Mouse (Mus musculus) induced T-regulatory cell, adult 2 months (primary cell): Measurements from ENCODE around the gene Ccdc51.

Experiments used
- DNase-seq: peaks from one replicate; pipeline ENCODE4 v3.0.0-alpha.2; 2012; ENCODE audit warnings: low read depth

The Ccdc51 gene

DNA sequence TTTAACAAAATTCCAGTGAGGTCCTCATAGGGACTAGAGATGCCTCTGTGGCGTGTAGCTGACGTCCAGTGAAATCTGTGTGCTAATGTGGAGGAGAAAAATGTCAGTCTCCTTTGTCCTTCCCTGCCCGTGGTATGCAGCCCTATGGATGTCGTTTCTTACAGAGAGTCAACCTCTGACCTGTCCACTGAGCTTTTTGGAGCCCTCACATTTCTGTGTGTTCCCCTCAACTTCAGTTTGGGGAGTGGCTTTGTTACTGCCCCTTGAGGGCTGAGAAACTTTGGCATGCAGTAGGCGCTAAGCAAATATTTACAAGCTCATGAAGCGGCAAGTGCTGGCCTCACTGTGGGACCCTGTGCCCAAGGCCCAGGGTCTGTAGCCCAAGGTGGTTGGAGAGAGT is 15.0 kb downstream of the Ccdc51 start:
- DNase-seq = no peak

GRCm38 (mm10) chr9:109097831-109098230 is 15.5 kb downstream of the Ccdc51 start:
- no peak for DNase-seq

- DNase-seq = no peak
Observed at GRCm38 (mm10) chr9:109098366-109098765, 16.1 kb downstream of the Ccdc51 start.

GRCm38 (mm10) chr9:109098969-109099368 is 16.7 kb downstream of the Ccdc51 start:
- no peak for DNase-seq

GRCm38 (mm10) chr9:109100307-109100928 is 18.1 kb downstream of the Ccdc51 start:
- DNase-seq = no peak

DNA sequence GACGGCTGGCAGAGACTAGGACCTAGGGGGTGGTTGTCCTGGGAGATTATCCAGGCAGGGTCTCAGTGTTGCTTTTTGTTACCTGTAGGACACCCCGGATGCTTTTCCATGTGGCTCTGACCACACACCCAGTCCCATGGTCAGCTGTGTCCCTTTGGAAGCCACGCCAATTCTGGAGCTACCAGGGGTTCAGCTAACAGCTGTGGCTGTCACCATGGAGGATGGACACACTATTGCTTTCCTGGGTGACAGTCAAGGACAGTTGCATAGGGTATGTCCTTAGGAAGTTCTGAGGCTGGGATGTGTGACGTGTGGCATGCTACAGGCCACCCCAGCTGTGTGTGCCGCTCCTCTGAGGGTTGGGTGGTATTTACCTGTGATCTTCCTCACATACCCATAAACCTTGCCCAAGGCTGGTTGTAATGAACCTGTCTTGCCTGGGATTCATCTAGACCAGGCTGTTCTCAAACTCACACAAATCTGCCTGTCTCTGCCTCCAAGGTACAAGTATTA is 19.7 kb downstream of the Ccdc51 start:
- no peak for DNase-seq

DNA sequence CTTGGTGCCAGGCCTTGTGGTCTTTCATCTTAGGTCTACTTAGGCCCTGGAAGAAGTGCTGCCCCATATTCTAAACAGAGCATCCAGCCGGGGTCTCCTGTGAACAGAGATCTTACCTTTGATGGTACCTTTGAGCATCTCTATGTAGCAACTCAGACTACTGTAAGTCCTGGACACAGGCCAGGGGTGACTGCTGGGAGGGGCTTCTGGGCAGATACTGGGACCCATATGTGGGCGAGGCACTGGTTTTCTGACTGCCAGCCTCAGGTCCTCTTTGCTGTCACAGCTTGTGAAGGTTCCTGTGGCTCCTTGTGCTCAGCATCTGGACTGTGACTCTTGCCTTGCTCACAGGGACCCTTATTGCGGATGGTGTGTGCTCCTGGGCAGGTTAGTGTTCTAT is 20.2 kb downstream of the Ccdc51 start:
- no peak for DNase-seq

DNA sequence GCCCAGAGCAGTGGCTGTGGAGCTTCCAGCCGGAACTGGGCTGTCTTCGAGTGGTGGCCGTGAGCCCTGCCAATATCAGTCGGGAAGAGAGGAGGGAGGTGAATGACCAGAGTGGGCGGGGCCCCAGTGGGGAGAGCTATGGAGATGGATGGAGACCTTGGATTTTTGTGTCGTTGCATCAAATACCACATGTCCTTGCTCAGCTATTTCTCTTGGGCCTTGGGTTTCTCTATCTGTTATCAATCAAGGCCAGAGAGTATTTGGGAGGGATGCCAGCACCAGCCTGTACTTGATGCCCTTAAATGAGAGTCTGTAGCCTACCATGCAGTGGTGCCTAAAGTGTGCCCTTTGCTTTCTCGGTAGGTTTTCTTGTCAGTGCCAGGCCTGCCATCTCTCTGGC is 21.0 kb downstream of the Ccdc51 start:
- DNase-seq = no peak

GRCm38 (mm10) chr9:109104083-109104482 is 21.8 kb downstream of the Ccdc51 start:
- DNase-seq = no peak

- DNase-seq = no peak
Observed at GRCm38 (mm10) chr9:109105011-109105410, 22.7 kb downstream of the Ccdc51 start.

DNA sequence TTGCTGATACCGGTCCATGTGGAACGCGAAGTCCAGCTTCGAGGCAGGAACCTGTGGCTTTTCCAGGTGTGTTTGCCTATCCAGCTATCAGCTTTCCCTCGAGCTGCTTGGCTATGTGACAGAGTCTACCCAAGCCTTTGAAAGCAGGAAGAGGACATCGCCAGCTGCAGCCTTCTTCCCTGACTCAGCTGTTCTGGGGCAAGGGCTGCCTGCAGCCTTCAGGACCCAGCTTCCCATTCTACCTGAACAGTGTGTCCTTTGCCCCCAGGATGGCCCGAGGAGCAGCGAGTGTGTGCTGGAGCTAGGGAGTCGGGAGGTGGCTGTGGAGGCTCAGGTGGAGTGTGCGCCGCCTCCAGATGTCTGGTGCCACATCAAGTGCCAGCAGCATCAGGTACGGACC is 23.4 kb downstream of the Ccdc51 start:
- no peak for DNase-seq

GRCm38 (mm10) chr9:109107341-109107740 is 25.0 kb downstream of the Ccdc51 start:
- DNase-seq = no peak

DNA sequence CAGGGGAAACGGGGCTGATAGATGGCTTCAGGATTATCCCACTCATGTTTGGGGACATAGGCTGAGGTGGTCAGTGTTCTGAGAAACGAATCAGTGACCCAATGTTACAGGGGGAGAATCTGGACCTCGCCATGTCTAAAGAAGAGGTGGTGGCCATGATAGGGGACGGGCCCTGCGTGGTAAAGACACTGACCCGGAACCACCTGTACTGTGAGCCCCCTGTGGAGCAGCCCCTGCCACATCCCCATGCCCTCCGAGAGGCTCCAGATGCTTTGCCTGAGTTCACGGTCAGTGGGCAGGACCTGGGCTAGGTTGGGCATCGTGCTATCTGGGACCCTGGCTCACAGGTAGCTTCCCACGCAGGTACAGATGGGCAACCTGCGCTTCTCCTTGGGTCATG is 27.9 kb downstream of the Ccdc51 start:
- DNase-seq = no peak

GRCm38 (mm10) chr9:109111101-109111500 is 28.8 kb downstream of the Ccdc51 start:
- no peak for DNase-seq

DNA sequence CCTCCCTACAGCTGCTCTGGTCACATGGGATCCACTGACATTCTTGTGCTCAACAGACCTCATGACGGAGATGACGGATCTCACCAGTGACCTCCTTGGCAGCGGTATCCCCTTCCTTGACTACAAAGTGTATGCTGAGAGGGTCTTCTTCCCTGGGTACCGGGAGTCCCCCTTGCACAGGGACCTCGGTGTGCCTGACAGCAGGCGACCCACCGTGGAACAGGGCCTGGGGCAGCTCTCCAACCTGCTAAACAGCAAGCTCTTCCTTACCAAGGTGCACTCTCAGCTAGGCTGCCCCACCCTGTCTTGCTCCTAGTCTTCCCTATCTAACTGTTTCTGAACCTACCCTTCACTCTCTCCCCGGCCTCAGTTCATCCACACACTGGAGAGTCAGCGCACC is 29.3 kb downstream of the Ccdc51 start:
- no peak for DNase-seq

DNA sequence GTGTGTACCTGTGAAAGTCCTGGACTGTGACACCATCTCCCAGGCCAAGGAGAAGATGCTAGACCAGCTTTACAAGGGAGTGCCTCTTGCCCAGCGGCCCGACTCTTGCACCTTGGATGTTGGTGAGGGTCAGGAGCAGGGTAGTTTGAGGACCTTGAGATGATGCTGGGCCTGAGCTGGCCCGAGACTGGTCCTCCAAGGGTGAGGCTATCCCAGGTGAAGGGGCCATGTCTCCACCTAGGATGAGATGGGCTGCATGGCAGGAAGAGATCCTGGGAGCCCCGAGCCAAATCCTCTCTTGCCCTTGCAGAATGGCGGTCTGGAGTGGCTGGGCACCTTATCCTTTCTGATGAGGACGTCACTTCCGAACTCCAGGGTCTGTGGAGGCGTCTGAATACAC is 31.0 kb downstream of the Ccdc51 start:
- DNase-seq = no peak

- no peak for DNase-seq
Observed at GRCm38 (mm10) chr9:109114276-109114675, 32.0 kb downstream of the Ccdc51 start.

DNA sequence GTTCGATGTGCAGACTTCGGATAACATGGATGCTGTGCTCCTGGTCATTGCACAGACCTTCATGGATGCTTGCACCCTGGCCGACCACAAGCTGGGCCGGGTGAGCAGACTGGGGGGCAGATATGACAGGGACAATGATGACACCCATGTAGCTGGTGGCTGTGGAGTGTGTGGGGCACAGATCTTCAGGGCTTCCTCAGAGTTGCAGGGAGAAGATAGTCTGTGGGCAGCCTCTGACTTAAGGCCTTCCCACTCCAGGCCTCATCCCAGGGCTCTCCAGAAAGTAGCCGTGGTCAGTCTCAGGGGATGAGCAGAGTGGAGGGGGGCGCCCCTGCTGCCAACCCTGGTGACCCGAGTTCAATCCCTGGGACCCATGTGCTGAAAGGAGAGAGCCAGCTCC is 32.6 kb downstream of the Ccdc51 start:
- no peak for DNase-seq

DNA sequence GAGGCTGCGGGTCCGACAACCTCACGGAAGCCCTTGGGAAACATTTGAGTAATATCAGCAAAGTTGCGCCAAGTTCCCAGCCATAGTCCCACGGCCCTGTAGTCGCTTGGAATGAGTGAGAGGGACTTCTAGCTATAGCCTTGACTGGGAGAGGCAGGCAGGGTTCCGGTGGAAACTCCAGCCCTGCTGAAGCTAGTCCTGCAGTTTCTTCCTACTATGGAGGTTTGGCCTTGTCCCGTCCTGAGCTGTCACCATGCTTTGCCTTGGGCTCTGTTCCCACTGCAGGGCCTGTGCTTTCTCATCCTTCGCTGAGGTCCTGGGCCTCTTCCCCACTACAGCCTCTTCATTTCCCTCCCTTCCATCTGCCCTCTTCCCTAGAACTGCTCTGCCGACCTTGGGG is 33.9 kb downstream of the Ccdc51 start:
- no peak for DNase-seq

DNA sequence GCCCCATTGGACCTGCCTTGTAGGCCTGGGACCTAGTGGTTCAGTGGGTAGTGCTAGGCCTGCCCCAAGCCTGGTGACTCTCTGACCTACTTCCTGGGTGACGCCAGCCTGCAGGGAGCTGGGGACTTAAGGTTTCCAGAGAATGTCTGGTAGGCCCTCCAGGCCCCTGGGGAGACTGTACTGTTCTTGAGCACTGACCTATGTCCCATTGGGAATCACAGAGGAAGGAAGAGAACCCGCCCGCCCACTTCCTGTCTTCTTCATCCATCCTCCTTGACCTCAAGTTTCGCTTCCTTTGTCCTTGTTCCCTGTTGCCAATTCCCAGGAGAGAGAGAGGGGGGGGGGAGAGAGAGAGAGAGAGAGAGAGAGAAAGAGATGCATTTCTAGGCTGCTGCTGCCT is 35.8 kb downstream of the Ccdc51 start:
- DNase-seq = no peak

- DNase-seq = no peak
Observed at GRCm38 (mm10) chr9:109119571-109119970, 37.3 kb downstream of the Ccdc51 start.

- no peak for DNase-seq
Observed at GRCm38 (mm10) chr9:109120956-109121355, 38.7 kb downstream of the Ccdc51 start.

DNA sequence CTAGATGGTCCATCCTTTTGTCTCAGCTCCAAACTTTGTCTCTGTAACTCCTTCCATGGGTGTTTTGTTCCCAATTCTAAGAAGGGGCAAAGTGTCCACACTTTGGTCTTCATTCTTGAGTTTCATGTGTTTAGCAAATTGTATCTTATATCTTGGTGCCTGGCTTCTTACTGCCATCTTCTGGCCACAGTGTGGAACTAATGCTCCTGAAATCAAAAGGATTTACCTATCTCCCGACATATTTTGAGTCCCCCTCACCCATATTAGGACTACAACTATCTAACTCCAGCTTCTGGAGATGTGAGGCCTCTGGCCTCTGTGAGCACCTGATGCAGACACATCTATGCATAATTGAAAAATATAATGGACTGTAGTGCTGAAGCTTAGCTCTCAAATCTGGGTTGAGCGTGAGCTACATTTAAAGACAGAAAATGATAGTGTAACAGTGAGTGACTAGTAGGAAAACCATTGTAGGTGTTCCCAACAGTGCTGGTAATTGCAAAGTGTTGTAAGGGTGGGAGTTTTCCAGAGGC is 40.3 kb downstream of the Ccdc51 start:
- peak; percentile 78 for DNase-seq

DNA sequence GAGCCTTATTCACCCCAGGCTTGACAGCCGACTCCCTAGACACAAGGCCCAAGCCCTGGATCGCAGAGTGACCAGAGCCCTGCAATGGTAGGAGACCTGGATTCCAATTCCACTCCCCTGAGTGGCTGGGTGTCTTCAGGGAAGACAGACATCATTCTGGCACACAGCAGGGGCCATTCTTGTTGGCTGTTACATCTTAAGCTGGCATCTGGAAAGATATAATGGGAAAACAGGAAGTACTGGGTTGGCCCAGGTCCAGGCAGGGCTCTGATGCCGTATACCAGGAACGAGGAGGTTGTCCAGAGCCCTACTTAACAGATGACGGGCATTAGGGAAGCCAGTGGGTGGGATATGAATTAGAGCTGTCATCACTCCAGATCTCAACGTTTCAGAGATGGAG is 41.0 kb downstream of the Ccdc51 start:
- no peak for DNase-seq
